Mouse (Mus musculus): Measurements from ENCODE around the gene Gab2. TPM values are rescaled to one million over a fixed set of nuclear protein-coding genes. Genes with fewer than 3 reads are reported as not detected.

Gab2 gene
- polyA plus RNA-seq, 1 experiment from 2014 or later: 4.1 TPM

DNA sequence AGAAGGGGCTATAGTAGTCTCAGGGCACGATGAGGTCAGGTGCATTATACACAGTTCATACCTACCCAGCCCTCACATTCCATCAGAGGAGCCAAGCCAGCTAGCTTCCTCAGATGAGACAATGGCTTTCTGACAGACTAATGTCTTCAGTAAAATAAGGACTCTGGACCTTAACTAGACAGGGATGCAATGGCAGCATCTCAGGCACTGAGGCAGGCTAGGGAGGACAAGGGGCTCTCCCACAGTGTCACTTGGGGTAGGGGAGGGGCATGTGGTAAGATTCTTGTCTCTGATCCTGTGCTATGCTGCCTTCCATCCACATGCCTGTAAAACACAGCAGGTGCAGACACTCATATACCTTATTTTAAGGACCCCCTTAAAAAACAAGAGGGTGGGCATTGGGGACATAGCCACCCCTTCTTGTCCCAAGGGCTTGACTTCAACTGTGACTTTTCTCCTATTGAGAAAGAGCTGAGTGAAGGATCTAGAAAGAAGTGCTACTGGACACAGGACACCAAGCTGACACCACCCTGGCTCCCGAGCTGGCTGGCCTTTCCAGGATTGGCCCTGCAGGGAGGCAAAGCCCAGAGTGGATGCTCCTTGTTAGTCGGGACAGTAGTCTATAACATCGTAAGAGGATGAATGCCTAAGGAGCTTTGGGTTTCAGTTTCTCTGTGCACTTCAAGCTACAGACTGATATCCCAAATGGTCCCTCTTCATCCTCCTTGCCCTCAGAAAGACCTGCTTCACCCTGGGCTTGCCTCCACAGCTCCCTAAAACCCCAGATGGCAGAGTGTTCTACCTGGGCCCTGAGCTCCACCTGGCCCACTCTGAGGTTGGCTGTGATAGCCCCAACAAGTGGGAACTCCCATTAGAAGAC is 228.3 kb downstream of the Gab2 start:
- no peak overlapping the region for H3K27ac ChIP-seq
- no peak overlapping the region for H3K4me3 ChIP-seq
- WGBS (ENCODE audit: insufficient replicate concordance): 65% methylated on average over 4 of the region's 4 CpGs
- H3K4me1 ChIP-seq: peaks cover 6% of the 10 kb centered on the region; the same call in 1 of the 2 replicates
- peaks cover 39% of the 10 kb centered on the region for H3K36me3 ChIP-seq
- no peak overlapping the region for H3K4me2 ChIP-seq
- no peaks in the 10 kb centered on the region for H3K9me3 ChIP-seq (replicated peaks)
- H3K27me3 ChIP-seq (replicated peaks): no peaks in the 10 kb centered on the region
- no peak overlapping the region for H3K9ac ChIP-seq
- no peak for ATAC-seq

- Histone ChIP-seq H3K4me3 (no peak overlapping the region), H3K9ac (no peak overlapping the region), H3K4me2 (no peak overlapping the region), H3K36me3 (peaks cover 34% of the 10 kb centered on the region), H3K27ac (no peak overlapping the region), H3K27me3 (replicated peaks) (no peaks in the 10 kb centered on the region), H3K4me1 (peaks cover 5% of the 10 kb centered on the region; the same call in 1 of the 2 replicates), H3K9me3 (replicated peaks) (no peaks in the 10 kb centered on the region)
- ATAC-seq: no peak
- WGBS (ENCODE audit: insufficient replicate concordance): 81% methylated on average over 3 of the region's 3 CpGs
Measured at GRCm38 (mm10) chr7:97310341-97310635, 228.9 kb downstream of the Gab2 start.

DNA sequence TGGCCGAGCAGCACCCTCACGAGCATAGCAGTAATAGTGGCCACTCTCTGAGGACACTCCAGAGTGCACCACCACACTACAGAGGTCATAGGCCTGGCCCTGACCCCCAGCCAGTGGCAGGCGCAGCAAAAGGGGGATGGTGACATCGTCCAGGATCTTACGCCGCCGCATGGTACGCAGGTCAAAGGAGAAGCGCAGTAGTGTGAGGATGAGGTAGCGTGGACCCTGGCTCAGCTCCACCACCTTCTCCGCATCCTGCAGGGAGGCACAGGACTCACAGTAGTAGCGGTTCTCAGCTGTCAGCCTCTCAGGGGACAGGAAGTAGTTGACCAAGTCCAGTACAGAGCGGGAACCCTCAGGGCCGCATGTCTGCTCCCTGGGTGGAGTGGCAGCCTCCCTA is 230.2 kb downstream of the Gab2 start:
- 80% methylated on average over 14 of the region's 14 CpGs for WGBS (ENCODE audit: insufficient replicate concordance)
- H3K27me3 ChIP-seq (replicated peaks): no peaks in the 10 kb centered on the region
- H3K4me3 ChIP-seq: no peak overlapping the region
- no peaks in the 10 kb centered on the region for H3K9me3 ChIP-seq (replicated peaks)
- no peak overlapping the region for H3K27ac ChIP-seq
- ATAC-seq: no peak
- no peak overlapping the region for H3K9ac ChIP-seq
- no peak overlapping the region for H3K4me2 ChIP-seq
- H3K4me1 ChIP-seq: no peaks in the 10 kb centered on the region
- H3K36me3 ChIP-seq: peaks cover 26% of the 10 kb centered on the region

GRCm38 (mm10) chr7:97312196-97312595 is 230.8 kb downstream of the Gab2 start:
- Histone ChIP-seq H3K9me3 (replicated peaks) (no peaks in the 10 kb centered on the region), H3K9ac (no peak overlapping the region), H3K4me2 (no peak overlapping the region), H3K4me3 (no peak overlapping the region), H3K27ac (no peak overlapping the region), H3K27me3 (replicated peaks) (no peaks in the 10 kb centered on the region; the same call in 1 of the 2 replicates), H3K36me3 (peaks cover 23% of the 10 kb centered on the region), H3K4me1 (no peaks in the 10 kb centered on the region)
- ATAC-seq: no peak
- 85% methylated on average over 17 of the region's 17 CpGs for WGBS (ENCODE audit: insufficient replicate concordance)

DNA sequence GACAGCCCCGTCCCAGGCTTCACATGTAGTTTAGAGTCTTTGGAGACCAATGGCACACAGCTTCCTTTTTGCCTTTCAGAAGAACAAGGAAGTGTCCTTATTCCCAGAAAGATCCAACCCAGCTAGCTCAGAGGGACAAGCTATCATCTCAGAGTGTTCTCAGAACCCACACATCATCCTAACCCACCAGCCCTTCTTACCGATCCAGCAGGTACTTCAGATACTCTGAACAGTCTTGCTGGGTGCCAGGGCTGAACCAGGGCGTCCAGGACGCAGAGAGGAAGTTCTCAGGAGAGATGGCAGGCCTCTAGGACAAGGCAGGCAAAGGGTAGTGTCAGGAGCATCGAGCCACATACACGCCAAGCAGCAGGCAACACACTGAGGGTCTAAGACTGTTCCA is 231.5 kb downstream of the Gab2 start:
- WGBS (ENCODE audit: insufficient replicate concordance): 63% methylated on average over 6 of the region's 6 CpGs
- Histone ChIP-seq H3K4me1 (no peaks in the 10 kb centered on the region), H3K4me3 (no peak overlapping the region), H3K9me3 (replicated peaks) (no peaks in the 10 kb centered on the region), H3K4me2 (no peak overlapping the region), H3K9ac (no peak overlapping the region), H3K27me3 (replicated peaks) (no peaks in the 10 kb centered on the region; the same call in 1 of the 2 replicates), H3K27ac (no peak overlapping the region), H3K36me3 (peaks cover 18% of the 10 kb centered on the region)
- ATAC-seq: no peak

- no peak for ATAC-seq
- H3K4me3 ChIP-seq: no peak overlapping the region
- no peaks in the 10 kb centered on the region; the same call in 1 of the 2 replicates for H3K27me3 ChIP-seq (replicated peaks)
- no peak overlapping the region for H3K4me2 ChIP-seq
- WGBS (ENCODE audit: insufficient replicate concordance): 71% methylated on average over 7 of the region's 7 CpGs
- H3K27ac ChIP-seq: no peak overlapping the region
- H3K9me3 ChIP-seq (replicated peaks): no peaks in the 10 kb centered on the region
- no peaks in the 10 kb centered on the region for H3K4me1 ChIP-seq
- H3K9ac ChIP-seq: no peak overlapping the region
- H3K36me3 ChIP-seq: peaks cover 14% of the 10 kb centered on the region
Measured at GRCm38 (mm10) chr7:97313364-97313995, 232.1 kb downstream of the Gab2 start.

GRCm38 (mm10) chr7:97314646-97315045 is 233.3 kb downstream of the Gab2 start:
- H3K4me1 ChIP-seq: no peaks in the 10 kb centered on the region
- ATAC-seq: no peak
- 75% methylated on average over 5 of the region's 5 CpGs for WGBS (ENCODE audit: insufficient replicate concordance)
- 0 out of 2 replicates have a peak, but pooled peaks cover 7% of the 10 kb centered on the region for H3K36me3 ChIP-seq
- no peaks in the 10 kb centered on the region; the same call in 1 of the 2 replicates for H3K27me3 ChIP-seq (replicated peaks)
- no peak overlapping the region for H3K4me2 ChIP-seq
- H3K27ac ChIP-seq: no peak overlapping the region
- no peak overlapping the region for H3K4me3 ChIP-seq
- H3K9me3 ChIP-seq (replicated peaks): no peaks in the 10 kb centered on the region
- no peak overlapping the region for H3K9ac ChIP-seq

- no peak overlapping the region for H3K9ac ChIP-seq
- no peak overlapping the region for H3K4me3 ChIP-seq
- no peaks in the 10 kb centered on the region; the same call in 1 of the 2 replicates for H3K27me3 ChIP-seq (replicated peaks)
- no peak overlapping the region for H3K27ac ChIP-seq
- 72% methylated on average over 6 of the region's 6 CpGs for WGBS (ENCODE audit: insufficient replicate concordance)
- H3K4me2 ChIP-seq: no peak overlapping the region
- no peaks in the 10 kb centered on the region for H3K36me3 ChIP-seq
- ATAC-seq: no peak
- no peaks in the 10 kb centered on the region for H3K9me3 ChIP-seq (replicated peaks)
- H3K4me1 ChIP-seq: no peaks in the 10 kb centered on the region
Measured at GRCm38 (mm10) chr7:97315656-97316055, 234.3 kb downstream of the Gab2 start.

DNA sequence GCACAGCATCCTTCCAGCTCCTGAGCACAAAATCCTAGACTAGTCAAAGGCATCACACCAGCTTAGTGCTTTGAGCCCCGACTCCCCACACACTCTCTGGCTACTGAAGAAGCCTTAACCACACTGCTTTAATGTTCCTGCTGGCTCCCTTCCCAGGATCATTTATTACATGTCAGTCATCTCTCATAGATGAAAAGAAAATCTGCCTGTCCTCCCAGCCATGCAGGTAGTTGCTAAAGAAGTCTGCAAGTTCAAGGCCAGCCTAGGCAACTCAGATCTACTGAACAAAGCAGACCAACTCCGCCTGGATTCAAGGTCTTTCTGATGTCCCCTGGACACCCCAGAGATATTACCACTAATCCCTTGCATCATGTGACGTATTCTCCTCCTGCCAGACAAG is 236.3 kb downstream of the Gab2 start:
- no peaks in the 10 kb centered on the region for H3K9me3 ChIP-seq (replicated peaks)
- H3K27ac ChIP-seq: no peak overlapping the region
- H3K27me3 ChIP-seq (replicated peaks): no peaks in the 10 kb centered on the region; the same call in 1 of the 2 replicates
- 64% methylated on average over 3 of the region's 3 CpGs for WGBS (ENCODE audit: insufficient replicate concordance)
- H3K4me3 ChIP-seq: no peak overlapping the region
- no peaks in the 10 kb centered on the region for H3K36me3 ChIP-seq
- no peak overlapping the region for H3K4me2 ChIP-seq
- H3K9ac ChIP-seq: no peak overlapping the region
- no peak for ATAC-seq
- H3K4me1 ChIP-seq: no peaks in the 10 kb centered on the region

DNA sequence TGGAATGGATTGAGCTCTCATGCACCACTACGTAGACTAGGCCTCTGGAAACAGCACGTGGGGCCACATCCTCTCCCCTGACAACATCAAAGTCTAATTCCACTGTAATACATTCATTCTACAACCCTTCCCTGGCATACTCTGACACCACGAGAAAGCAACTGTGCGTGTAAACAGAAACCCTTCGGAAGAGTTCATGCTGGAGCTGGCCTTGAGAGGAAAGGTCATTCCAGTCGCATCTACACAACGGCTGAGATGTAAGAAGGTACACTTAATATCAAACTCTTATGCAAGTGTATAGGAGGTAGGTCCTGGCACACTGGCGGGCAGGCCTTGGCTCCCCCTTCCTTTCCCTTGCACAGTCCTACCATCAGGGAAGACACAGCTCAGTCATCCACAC is 243.0 kb downstream of the Gab2 start:
- no peak for ATAC-seq
- H3K4me3 ChIP-seq: no peak overlapping the region
- H3K36me3 ChIP-seq: no peaks in the 10 kb centered on the region
- WGBS (ENCODE audit: insufficient replicate concordance): 77% methylated on average over 8 of the region's 8 CpGs
- H3K4me2 ChIP-seq: no peak overlapping the region
- no peak overlapping the region for H3K9ac ChIP-seq
- peaks cover 62% of the 10 kb centered on the region for H3K27me3 ChIP-seq (replicated peaks)
- H3K27ac ChIP-seq: no peak overlapping the region
- peaks cover 9% of the 10 kb centered on the region; the same call in 1 of the 2 replicates for H3K4me1 ChIP-seq
- H3K9me3 ChIP-seq (replicated peaks): no peaks in the 10 kb centered on the region

DNA sequence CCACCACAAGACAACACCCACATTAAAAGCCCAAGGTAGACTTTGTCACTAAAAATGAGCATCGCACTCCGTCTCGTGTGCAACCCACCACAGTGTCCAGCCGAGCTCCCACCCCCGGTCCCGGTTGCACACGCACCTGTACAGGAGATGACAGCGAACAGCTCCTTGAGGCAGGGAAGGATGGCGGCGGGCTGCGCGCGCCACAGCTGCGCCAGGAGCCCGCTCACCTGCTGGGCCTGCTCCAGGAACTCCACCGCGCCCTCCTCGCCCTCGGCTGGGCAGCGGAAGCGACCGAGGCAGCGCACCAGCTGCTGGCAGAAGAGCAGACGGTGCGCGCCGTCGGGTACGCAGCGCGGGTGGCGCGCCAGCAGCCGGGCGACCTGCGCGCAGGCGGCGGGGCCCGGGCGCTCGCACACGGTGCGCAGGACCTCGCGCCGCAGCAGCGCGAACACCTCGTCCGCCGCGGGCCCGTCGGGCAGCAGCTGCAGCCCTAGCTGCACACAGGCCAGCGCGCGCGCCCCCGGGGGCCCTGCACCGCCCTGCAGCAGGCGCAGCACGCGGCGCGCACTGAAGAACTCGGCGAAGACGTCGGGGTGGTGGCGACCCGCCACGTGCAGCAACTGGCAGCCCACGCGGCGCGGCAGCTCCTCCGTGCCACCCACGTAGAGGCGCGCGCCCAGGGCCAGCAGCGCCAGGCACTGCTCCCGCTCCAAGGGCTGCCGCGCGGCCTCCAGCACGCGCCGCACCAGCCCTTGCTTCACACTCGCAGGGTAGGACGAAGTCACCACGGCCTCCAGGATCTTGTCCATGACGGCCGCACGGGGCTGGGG is 244.0 kb downstream of the Gab2 start:
- ATAC-seq: no peak
- Histone ChIP-seq H3K27me3 (replicated peaks) (peaks cover 72% of the 10 kb centered on the region), H3K27ac (no peak overlapping the region), H3K36me3 (no peaks in the 10 kb centered on the region), H3K9me3 (replicated peaks) (no peaks in the 10 kb centered on the region), H3K4me1 (peaks cover 9% of the 10 kb centered on the region; the same call in 1 of the 2 replicates), H3K4me2 (peak overlapping the region; percentile 52), H3K9ac (no peak overlapping the region), H3K4me3 (peak overlapping the region; percentile 29)
- 10% methylated on average over 96 of the region's 96 CpGs for WGBS (ENCODE audit: insufficient replicate concordance)

GRCm38 (mm10) chr7:97327376-97327775 is 246.0 kb downstream of the Gab2 start:
- Histone ChIP-seq H3K27ac (no peak overlapping the region), H3K4me3 (no peak overlapping the region), H3K9ac (no peak overlapping the region), H3K9me3 (replicated peaks) (no peaks in the 10 kb centered on the region), H3K4me2 (no peak overlapping the region), H3K27me3 (replicated peaks) (peaks cover 79% of the 10 kb centered on the region), H3K4me1 (peaks cover 22% of the 10 kb centered on the region), H3K36me3 (no peaks in the 10 kb centered on the region)
- 81% methylated on average over 4 of the region's 4 CpGs for WGBS (ENCODE audit: insufficient replicate concordance)
- no peak for ATAC-seq
